Mouse (Mus musculus) cerebellum, adult 2 months (tissue): ENCODE data around the gene Gfra1.

Experiments used
- CTCF ChIP-seq: fragments of 200-500 bp; IDR thresholded peaks from 2 replicates; pipeline ENCODE4 v1.5.1; 2011; ENCODE audit warnings: low read depth, mild to moderate bottlenecking, control low read depth, low read length, moderate library complexity, borderline replicate concordance; ENCODE audit not compliant: insufficient read depth
- POLR2A ChIP-seq: fragments of 200-500 bp; IDR thresholded peaks from 2 replicates; pipeline ENCODE4 v1.6.1; 2011; ENCODE audit warnings: low read length, control low read depth, borderline replicate concordance; ENCODE audit not compliant: insufficient read depth

GRCm38 (mm10) chr19:58452178-58452819 lies 3.4 kb downstream of the Gfra1 start:
- TF ChIP-seq CTCF = no peak
- no peak for TF ChIP-seq POLR2A
